Mouse (Mus musculus) spleen, adult 2 months (tissue): Measurements from ENCODE around the gene Neurl1a. TPM values are rescaled to one million over a fixed set of nuclear protein-coding genes. Genes with fewer than 3 reads are reported as not detected.

Source experiments
- DNase-seq, 2 experiments: peaks; one replicate each; pipeline versions ENCODE4 v3.0.0 to v3.0.0-alpha.2; 2012 to 2021; ENCODE audit warnings: low spot score in 2 of 2, low read depth in 1 of 2
- H3K27ac ChIP-seq: fragments of 200-500 bp; 2 replicates; pipeline ENCODE4 v1.5.1; 2012; ENCODE audit warnings: low read length, inconsistent platforms; ENCODE audit not compliant: insufficient read depth
- H3K27me3 ChIP-seq: fragments of 200-500 bp; 2 replicates; pipeline ENCODE4 v1.6.1; 2012; ENCODE audit warnings: mild to moderate bottlenecking, moderate library complexity, low read length, inconsistent platforms; ENCODE audit not compliant: control insufficient read depth, insufficient read depth
- H3K36me3 ChIP-seq: fragments of 200-500 bp; 2 replicates; pipeline ENCODE4 v1.6.1; 2012; ENCODE audit warnings: mild to moderate bottlenecking, low read length, inconsistent platforms; ENCODE audit not compliant: control insufficient read depth, insufficient read depth
- H3K4me1 ChIP-seq: fragments of 200-500 bp; 2 replicates; pipeline ENCODE4 v1.6.1; 2011; ENCODE audit warnings: inconsistent platforms; ENCODE audit not compliant: control insufficient read depth, insufficient read depth, insufficient read length
- H3K4me3 ChIP-seq: fragments of 200-500 bp; 2 replicates; pipeline ENCODE4 v1.5.1; 2011; ENCODE audit warnings: mild to moderate bottlenecking, inconsistent platforms; ENCODE audit not compliant: insufficient read depth, insufficient read length; ENCODE audit errors: extremely low read depth
- CTCF ChIP-seq: fragments of 200-500 bp; IDR thresholded peaks from 2 replicates; pipeline ENCODE4 v1.5.1; 2011; ENCODE audit warnings: mild to moderate bottlenecking, inconsistent platforms; ENCODE audit not compliant: insufficient read depth, insufficient read length, insufficient replicate concordance; ENCODE audit errors: extremely low read depth
- POLR2A ChIP-seq: fragments of 200-500 bp; IDR thresholded peaks from 2 replicates; pipeline ENCODE4 v1.6.1; 2011; ENCODE audit warnings: low read depth, low read length, inconsistent platforms
- WGBS: fragments of 180-500 bp; shearing (Covaris S2); methylation state at CpG from one replicate; pipeline ENCODE4 v1.1.7; 2018; 5-methylcytosine and 5-hydroxymethylcytosine counted together
- polyA plus RNA-seq: library from polyadenylated mRNA; depleted of rRNA; stranded (reverse); fragments of >200 nt; gene quantifications from 2 replicates; pipeline ENCODE4 v1.2.3, GENCODE M21; 2012

Gene Neurl1a
- polyA plus RNA-seq, 1 experiment, result 2.6 TPM

DNA sequence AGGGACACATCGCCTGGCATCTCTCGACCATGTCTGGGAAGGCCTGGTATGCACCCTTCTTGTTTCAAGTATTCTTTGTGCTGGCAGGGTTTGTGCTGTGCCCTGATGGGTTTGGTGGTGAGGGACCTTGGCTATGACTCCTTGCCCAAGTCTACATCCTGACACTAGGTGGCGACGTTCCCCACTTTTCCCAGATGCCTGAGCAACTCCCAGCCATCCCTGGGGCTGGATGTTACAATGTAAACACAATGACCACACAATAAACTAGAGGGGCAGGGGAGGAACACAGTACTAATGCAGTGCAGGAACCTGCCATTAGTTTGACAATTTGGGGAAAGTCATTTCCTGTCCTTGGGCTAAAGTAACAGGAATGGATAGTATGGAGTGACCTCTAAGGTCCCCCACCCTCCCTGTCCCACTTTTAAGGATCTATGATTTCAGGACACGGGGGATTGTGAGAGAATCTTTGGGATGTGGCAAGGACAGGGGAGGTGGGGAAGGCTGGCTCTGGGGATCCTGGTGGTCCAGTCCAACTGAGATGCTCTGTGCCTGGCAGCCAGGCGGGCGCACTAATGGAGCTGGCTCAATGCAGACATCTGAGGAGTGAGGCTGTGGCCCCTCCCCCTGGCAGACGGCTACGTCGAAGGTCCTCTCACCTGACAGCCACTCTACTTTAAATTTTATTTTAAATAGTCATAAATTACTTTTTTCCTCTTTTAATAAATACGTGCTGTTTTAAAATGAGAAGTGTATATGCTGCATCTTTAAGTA is 85.9 kb downstream of the Neurl1a start:
- H3K27me3 ChIP-seq, result no peaks in the 10 kb centered on the region
- H3K4me1 ChIP-seq, result no peaks in the 10 kb centered on the region
- WGBS, result 65% methylated on average over 11 of the region's 11 CpGs
- TF ChIP-seq POLR2A (no peak), CTCF (peak; percentile 26; the same call in 1 of the 2 replicates)
- DNase-seq, result no peak
- H3K4me3 ChIP-seq, result no peak overlapping the region
- H3K27ac ChIP-seq, result no peak overlapping the region
- peaks cover 26% of the 10 kb centered on the region for H3K36me3 ChIP-seq

DNA sequence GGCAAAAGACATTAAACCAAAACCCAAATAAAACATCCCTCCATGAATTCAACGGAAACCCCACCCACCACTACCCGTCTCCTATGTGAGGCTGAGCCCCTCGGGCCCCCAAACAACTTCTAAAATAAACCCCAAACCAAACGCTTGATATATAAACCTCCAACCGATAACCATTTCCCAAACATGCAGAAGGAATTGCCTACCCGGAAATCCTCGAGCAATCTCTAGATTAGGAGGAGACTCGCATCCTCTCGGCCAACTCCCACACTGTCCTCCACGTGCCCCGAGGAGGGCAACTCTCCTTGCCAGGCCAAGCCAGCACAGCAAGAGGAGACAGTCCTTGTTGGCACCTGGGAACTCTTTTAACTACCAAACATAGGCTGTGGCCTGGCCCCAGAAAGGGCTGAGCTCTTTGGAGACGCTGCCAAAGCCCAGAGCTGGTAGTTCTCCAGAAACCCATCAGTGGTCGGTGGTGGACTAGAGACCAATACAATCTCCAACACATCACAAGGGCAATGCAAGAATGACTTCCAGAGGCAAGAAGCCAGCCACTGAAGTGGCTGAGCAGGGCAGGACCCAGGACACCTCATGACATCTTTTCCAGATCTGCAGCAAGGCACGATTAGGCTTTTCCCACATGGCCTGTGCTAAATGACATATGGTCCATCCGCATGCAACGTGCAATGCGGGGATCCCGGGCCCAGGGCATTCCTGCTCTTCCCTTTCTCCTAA is 87.6 kb downstream of the Neurl1a start:
- H3K4me3 ChIP-seq, result no peak overlapping the region
- no peak overlapping the region for H3K27ac ChIP-seq
- DNase-seq, result no peak
- 91% methylated on average over 18 of the region's 18 CpGs for WGBS
- TF ChIP-seq POLR2A (no peak), CTCF (no peak)
- peaks cover 32% of the 10 kb centered on the region for H3K36me3 ChIP-seq
- H3K27me3 ChIP-seq, result no peaks in the 10 kb centered on the region
- no peaks in the 10 kb centered on the region for H3K4me1 ChIP-seq

DNA sequence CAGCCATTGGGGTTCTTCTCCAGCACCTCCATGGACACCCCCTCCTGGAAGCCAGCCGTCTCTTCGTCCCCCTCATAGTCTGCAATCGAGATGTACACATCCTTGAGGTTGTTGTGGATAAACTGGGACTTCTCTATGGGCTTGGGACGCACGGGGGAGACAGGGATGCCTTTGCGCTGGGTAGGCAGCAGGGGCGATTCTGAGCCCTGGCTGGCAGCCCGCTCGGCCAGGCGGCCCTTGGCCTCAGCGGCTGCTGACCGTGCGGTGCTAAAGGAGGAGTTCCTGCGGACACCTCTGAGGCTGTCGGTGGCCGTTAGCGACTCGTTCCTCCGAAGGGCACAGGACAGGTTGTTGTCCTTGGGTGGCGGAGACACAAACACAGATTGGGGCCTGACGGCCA is 88.4 kb downstream of the Neurl1a start:
- WGBS, result 93% methylated on average over 21 of the region's 21 CpGs

DNA sequence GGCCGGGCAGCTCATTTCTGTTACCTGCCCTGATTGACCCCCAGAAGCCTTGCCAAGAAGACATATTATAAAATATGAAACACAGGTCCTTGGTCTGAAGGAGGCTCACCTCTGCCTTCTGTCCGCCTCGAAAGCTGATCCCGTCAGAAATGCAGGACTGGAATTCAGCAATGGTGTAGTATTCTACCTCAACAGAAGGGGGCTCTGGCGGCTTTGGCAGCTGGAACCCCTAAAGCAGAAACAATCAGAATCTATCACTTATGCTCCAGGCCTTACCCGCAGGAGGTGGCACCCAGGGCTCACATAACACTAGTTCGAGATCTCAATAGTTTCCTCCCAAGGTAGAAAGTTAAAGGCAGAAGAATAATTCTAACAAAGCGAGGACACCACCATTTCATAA is 91.1 kb downstream of the Neurl1a start:
- peaks cover 46% of the 10 kb centered on the region for H3K36me3 ChIP-seq
- H3K27me3 ChIP-seq, result no peaks in the 10 kb centered on the region
- TF ChIP-seq POLR2A (no peak), CTCF (no peak)
- 79% methylated on average over 8 of the region's 8 CpGs for WGBS
- no peaks in the 10 kb centered on the region for H3K4me1 ChIP-seq
- no peak overlapping the region for H3K27ac ChIP-seq
- H3K4me3 ChIP-seq, result no peak overlapping the region
- DNase-seq, result no peak

More for the DNA sequence above, 88.4 kb downstream of the Neurl1a start:
- Histone ChIP-seq H3K4me3 (no peak overlapping the region), H3K27ac (no peak overlapping the region), H3K27me3 (no peaks in the 10 kb centered on the region), H3K36me3 (peaks cover 36% of the 10 kb centered on the region), H3K4me1 (no peaks in the 10 kb centered on the region)
- DNase-seq, result no peak
- no peak for TF ChIP-seq POLR2A
- TF ChIP-seq CTCF, result no peak

DNA sequence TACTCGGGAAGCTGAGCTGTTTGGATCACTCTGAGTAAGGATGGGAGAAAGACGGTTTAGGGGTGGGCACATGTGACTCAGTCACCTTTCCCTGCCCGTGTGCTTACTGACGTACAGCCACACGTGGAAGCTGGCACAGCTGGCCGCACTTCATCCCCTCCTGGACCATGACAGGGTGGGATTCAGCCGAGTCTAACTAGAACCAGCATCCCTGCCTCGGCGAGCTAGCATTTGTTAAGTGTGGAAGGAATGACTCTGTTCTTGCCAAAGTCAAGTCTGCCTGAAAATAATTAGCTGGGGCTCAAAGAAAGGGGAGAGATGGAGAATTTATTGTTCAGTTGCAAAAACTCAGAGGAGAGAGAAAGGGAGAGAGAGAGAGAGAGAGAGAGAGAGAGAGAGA is 91.9 kb downstream of the Neurl1a start:
- Histone ChIP-seq H3K4me1 (no peaks in the 10 kb centered on the region), H3K27ac (no peak overlapping the region), H3K36me3 (peaks cover 46% of the 10 kb centered on the region), H3K4me3 (no peak overlapping the region), H3K27me3 (no peaks in the 10 kb centered on the region)
- WGBS, result 85% methylated on average over 9 of the region's 9 CpGs
- TF ChIP-seq POLR2A, result no peak
- no peak for TF ChIP-seq CTCF
- DNase-seq, result no peak

DNA sequence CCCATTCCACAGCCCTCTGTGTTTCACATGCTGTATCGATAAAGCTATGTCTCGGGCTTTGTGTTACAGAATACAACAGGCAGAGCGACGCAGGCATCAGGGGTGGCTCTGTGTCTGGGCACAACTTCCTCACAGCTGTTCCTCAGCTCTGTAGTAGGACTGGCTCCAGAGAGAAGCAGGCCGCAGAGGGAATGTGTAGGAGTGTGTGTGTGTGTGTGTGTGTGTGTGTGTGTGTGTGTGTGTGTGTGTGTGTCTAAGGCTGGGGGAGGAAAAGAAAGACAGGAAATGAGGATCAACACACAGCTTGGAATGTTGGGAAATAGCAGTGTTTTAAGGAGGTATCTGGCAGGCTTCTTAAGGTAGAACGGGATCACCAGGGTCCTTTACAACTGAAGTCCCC is 98.1 kb downstream of the Neurl1a start:
- no peak for DNase-seq
- TF ChIP-seq POLR2A (no peak), CTCF (no peak)

DNA sequence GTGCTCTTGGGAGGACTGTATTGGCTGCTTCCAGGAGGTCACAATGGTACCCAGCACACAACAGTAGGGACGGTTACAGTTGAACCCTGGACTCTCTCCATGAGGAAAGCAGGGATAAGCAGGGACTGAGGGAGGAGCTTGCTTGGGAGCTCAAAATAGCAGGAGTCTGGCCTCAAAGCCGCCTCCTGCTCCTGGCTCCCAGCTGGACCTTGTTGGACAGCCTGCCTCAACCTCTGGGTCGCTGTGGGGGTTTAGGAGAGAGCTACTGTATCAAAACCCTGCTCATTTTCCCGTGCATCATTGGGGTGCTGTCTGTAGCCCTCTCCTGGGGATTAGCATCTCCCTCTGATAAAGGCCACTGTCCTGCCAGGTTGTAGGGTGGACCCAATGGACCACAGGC is 100.8 kb downstream of the Neurl1a start:
- DNase-seq, result no peak

More for the DNA sequence above, 98.1 kb downstream of the Neurl1a start:
- 77% methylated on average over 6 of the region's 6 CpGs for WGBS
- Histone ChIP-seq H3K4me1 (no peaks in the 10 kb centered on the region), H3K27ac (no peak overlapping the region), H3K27me3 (no peaks in the 10 kb centered on the region), H3K36me3 (peaks cover 29% of the 10 kb centered on the region), H3K4me3 (no peak overlapping the region)

More for the DNA sequence above, 100.8 kb downstream of the Neurl1a start:
- WGBS, result 81% methylated on average over 4 of the region's 4 CpGs
- no peak for TF ChIP-seq CTCF
- no peak for TF ChIP-seq POLR2A
- Histone ChIP-seq H3K36me3 (peaks cover 20% of the 10 kb centered on the region), H3K4me3 (no peak overlapping the region), H3K4me1 (no peaks in the 10 kb centered on the region), H3K27ac (no peak overlapping the region), H3K27me3 (no peaks in the 10 kb centered on the region)
